Mouse (Mus musculus) liver, adult 2 months (tissue): Measurements from ENCODE around the gene Tcp11.

Experiments
- CTCF ChIP-seq: fragments of 200-500 bp; IDR thresholded peaks from 2 replicates; pipeline ENCODE4 v1.5.1; 2011; ENCODE audit warnings: low read depth, low read length, control low read depth
- POLR2A ChIP-seq: fragments of 200-500 bp; IDR thresholded peaks from 2 replicates; pipeline ENCODE4 v1.6.1; 2011; ENCODE audit warnings: low read length, control low read depth; ENCODE audit not compliant: insufficient read depth; ENCODE audit errors: extremely low read depth

GRCm38 (mm10) chr17:28107275-28107674 is 26.8 kb upstream of the Tcp11 start:
- no peak for TF ChIP-seq POLR2A
- no peak for TF ChIP-seq CTCF
